Mouse (Mus musculus) embryonic facial prominence, embryonic 15.5 days (tissue): ENCODE results near the gene Dpf2. TPM values are rescaled to one million over a fixed set of nuclear protein-coding genes. Genes with fewer than 3 reads are reported as not detected.

ENCODE experiments used
- ATAC-seq: fragments of 200-750 bp; cut with Nextera tagmentation; 2 replicates; pipeline ENCODE4 v1.8.0; 2017; ENCODE audit warnings: low read depth, moderate TSS enrichment; ENCODE audit not compliant: insufficient number of reproducible peaks, low FRiP score, low TSS enrichment
- H3K27ac ChIP-seq: fragments of 300-500 bp; sonication (generic); replicated peaks from 2 replicates; pipeline ENCODE4 v1.5.1; 2015; ENCODE audit warnings: mild to moderate bottlenecking, inconsistent platforms
- H3K27me3 ChIP-seq: fragments of 300-500 bp; sonication (generic); 2 replicates; pipeline ENCODE4 v1.6.1; 2015; ENCODE audit warnings: inconsistent platforms
- H3K36me3 ChIP-seq: fragments of 300-500 bp; sonication (generic); 2 replicates; pipeline ENCODE4 v1.6.1; 2015; ENCODE audit warnings: mild to moderate bottlenecking, inconsistent platforms
- H3K4me1 ChIP-seq: fragments of 300-500 bp; sonication (generic); 2 replicates; pipeline ENCODE4 v1.6.1; 2015; ENCODE audit warnings: inconsistent platforms
- H3K4me2 ChIP-seq: fragments of 300-500 bp; sonication (generic); replicated peaks from 2 replicates; pipeline ENCODE4 v1.6.1; 2015; ENCODE audit warnings: mild to moderate bottlenecking, inconsistent platforms
- H3K4me3 ChIP-seq: fragments of 300-500 bp; sonication (generic); replicated peaks from 2 replicates; pipeline ENCODE4 v1.5.1; 2015; ENCODE audit warnings: mild to moderate bottlenecking, inconsistent platforms
- H3K9ac ChIP-seq: fragments of 300-500 bp; sonication (generic); 2 replicates; pipeline ENCODE4 v1.6.1; 2015; ENCODE audit warnings: inconsistent platforms
- H3K9me3 ChIP-seq: fragments of 300-500 bp; sonication (generic); replicated peaks from 2 replicates; pipeline ENCODE4 v1.6.1; 2016; ENCODE audit warnings: inconsistent platforms
- WGBS: fragments of 180-500 bp; shearing (Covaris S2); methylation state at CpG from one replicate; pipeline ENCODE4 v1.1.7; 2015; 5-methylcytosine and 5-hydroxymethylcytosine counted together
- polyA plus RNA-seq: library from polyadenylated mRNA; unstranded; fragments of >200 nt; fragmentation: Nextera tagmentation; extraction: Ambion mirVana; gene quantifications from 2 replicates; pipeline ENCODE4 v1.2.1, GENCODE M21; 2015

Gene Dpf2
- polyA plus RNA-seq, 1 experiment from 2014 or later = 167 TPM

GRCm38 (mm10) chr19:5874969-5875480, 37.8 kb downstream of the Dpf2 start, which contains the start of gene Frmd8:
TSS of gene Frmd8 (minus strand) at chr19:5875274.
- Histone ChIP-seq H3K4me3 (peak within 1 kb of the TSS; percentile 82), H3K9me3 (no peaks in the 10 kb centered on the region), H3K27ac (peak within 1 kb of the TSS; percentile 51), H3K4me1 (peaks cover 59% of the 10 kb centered on the region), H3K36me3 (peaks cover 11% of the 10 kb centered on the region), H3K4me2 (peak within 1 kb of the TSS; percentile 83), H3K9ac (peak within 1 kb of the TSS; percentile 68), H3K27me3 (no peaks in the 10 kb centered on the region)
- peak; percentile 81 for ATAC-seq
- WGBS = under 1% methylated on average over 37 of the region's 37 CpGs

- WGBS = 6% methylated on average over 13 of the region's 13 CpGs
- H3K4me1 ChIP-seq = peaks cover 59% of the 10 kb centered on the region
- H3K36me3 ChIP-seq = peaks cover 16% of the 10 kb centered on the region
Observed at GRCm38 (mm10) chr19:5874391-5874968, 38.3 kb downstream of the Dpf2 start.

GRCm38 (mm10) chr19:5872931-5873556, 39.8 kb downstream of the Dpf2 start:
- Histone ChIP-seq H3K4me1 (peaks cover 51% of the 10 kb centered on the region), H3K27me3 (no peaks in the 10 kb centered on the region), H3K36me3 (peaks cover 31% of the 10 kb centered on the region), H3K9me3 (no peaks in the 10 kb centered on the region), H3K9ac (no peak overlapping the region), H3K4me3 (no peak overlapping the region), H3K27ac (no peak overlapping the region), H3K4me2 (no peak overlapping the region)
- ATAC-seq = no peak
- WGBS = 87% methylated on average over 19 of the region's 19 CpGs

More at GRCm38 (mm10) chr19:5874391-5874968, 38.3 kb downstream of the Dpf2 start:
- Histone ChIP-seq H3K9me3 (no peaks in the 10 kb centered on the region), H3K27me3 (no peaks in the 10 kb centered on the region), H3K9ac (peak overlapping the region; percentile 68), H3K27ac (peak overlapping the region; percentile 51; the same call in 1 of the 2 replicates), H3K4me3 (peak overlapping the region; percentile 82), H3K4me2 (peak overlapping the region; percentile 83)
- ATAC-seq = no peak

GRCm38 (mm10) chr19:5872528-5872927, 40.3 kb downstream of the Dpf2 start:
- no peak overlapping the region for H3K9ac ChIP-seq
- H3K27me3 ChIP-seq = no peaks in the 10 kb centered on the region
- H3K4me2 ChIP-seq = no peak overlapping the region
- H3K4me3 ChIP-seq = no peak overlapping the region
- H3K9me3 ChIP-seq = no peaks in the 10 kb centered on the region
- no peak for ATAC-seq
- H3K27ac ChIP-seq = no peak overlapping the region
- 85% methylated on average over 4 of the region's 4 CpGs for WGBS
- H3K4me1 ChIP-seq = peaks cover 46% of the 10 kb centered on the region
- peaks cover 36% of the 10 kb centered on the region for H3K36me3 ChIP-seq

GRCm38 (mm10) chr19:5871683-5872082, 41.1 kb downstream of the Dpf2 start:
- 47% methylated on average over 6 of the region's 6 CpGs for WGBS

GRCm38 (mm10) chr19:5871273-5871672, 41.5 kb downstream of the Dpf2 start:
- no peaks in the 10 kb centered on the region for H3K9me3 ChIP-seq
- H3K36me3 ChIP-seq = peaks cover 47% of the 10 kb centered on the region
- H3K4me3 ChIP-seq = no peak overlapping the region
- H3K9ac ChIP-seq = peak overlapping the region; percentile 23; the same call in 1 of the 2 replicates
- H3K4me2 ChIP-seq = peak overlapping the region; percentile 17
- 6% methylated on average over 5 of the region's 7 CpGs for WGBS
- H3K4me1 ChIP-seq = peaks cover 43% of the 10 kb centered on the region
- H3K27ac ChIP-seq = peak overlapping the region; percentile 69
- H3K27me3 ChIP-seq = no peaks in the 10 kb centered on the region
- peak; percentile 27; the same call in 1 of the 2 replicates for ATAC-seq

More at GRCm38 (mm10) chr19:5871683-5872082, 41.1 kb downstream of the Dpf2 start:
- Histone ChIP-seq H3K9ac (no peak overlapping the region), H3K4me1 (peaks cover 43% of the 10 kb centered on the region), H3K36me3 (peaks cover 43% of the 10 kb centered on the region), H3K9me3 (no peaks in the 10 kb centered on the region), H3K4me2 (peak overlapping the region; percentile 17; the same call in 1 of the 2 replicates), H3K27ac (peak overlapping the region; percentile 69), H3K4me3 (no peak overlapping the region), H3K27me3 (no peaks in the 10 kb centered on the region)
- ATAC-seq = no peak

- H3K4me3 ChIP-seq = no peak overlapping the region
- 84% methylated on average over 6 of the region's 6 CpGs for WGBS
- peaks cover 78% of the 10 kb centered on the region for H3K36me3 ChIP-seq
- H3K4me2 ChIP-seq = no peak overlapping the region
- H3K9me3 ChIP-seq = no peaks in the 10 kb centered on the region
- H3K27me3 ChIP-seq = no peaks in the 10 kb centered on the region
- no peak overlapping the region for H3K27ac ChIP-seq
- H3K9ac ChIP-seq = no peak overlapping the region
- ATAC-seq = no peak
- H3K4me1 ChIP-seq = peaks cover 24% of the 10 kb centered on the region
Observed at GRCm38 (mm10) chr19:5868096-5868495, 44.7 kb downstream of the Dpf2 start.

- Histone ChIP-seq H3K27ac (no peak overlapping the region), H3K9me3 (no peaks in the 10 kb centered on the region), H3K9ac (no peak overlapping the region), H3K4me3 (no peak overlapping the region), H3K4me1 (no peaks in the 10 kb centered on the region), H3K4me2 (no peak overlapping the region), H3K36me3 (peaks cover 96% of the 10 kb centered on the region), H3K27me3 (no peaks in the 10 kb centered on the region)
- 93% methylated on average over 20 of the region's 20 CpGs for WGBS
- ATAC-seq = no peak
Observed at GRCm38 (mm10) chr19:5864710-5865398, 48.0 kb downstream of the Dpf2 start.

GRCm38 (mm10) chr19:5863776-5864175, 49.0 kb downstream of the Dpf2 start:
- Histone ChIP-seq H3K9me3 (no peaks in the 10 kb centered on the region), H3K9ac (no peak overlapping the region), H3K4me2 (no peak overlapping the region), H3K4me1 (no peaks in the 10 kb centered on the region), H3K36me3 (peaks cover 96% of the 10 kb centered on the region), H3K27me3 (no peaks in the 10 kb centered on the region), H3K27ac (no peak overlapping the region), H3K4me3 (no peak overlapping the region)
- ATAC-seq = no peak
- 95% methylated on average over 5 of the region's 5 CpGs for WGBS

GRCm38 (mm10) chr19:5862335-5863085, 50.3 kb downstream of the Dpf2 start:
- no peaks in the 10 kb centered on the region for H3K9me3 ChIP-seq
- H3K27ac ChIP-seq = no peak overlapping the region
- no peak for ATAC-seq
- H3K9ac ChIP-seq = no peak overlapping the region
- WGBS = 96% methylated on average over 14 of the region's 14 CpGs
- peaks cover 96% of the 10 kb centered on the region for H3K36me3 ChIP-seq
- H3K27me3 ChIP-seq = no peaks in the 10 kb centered on the region
- no peaks in the 10 kb centered on the region for H3K4me1 ChIP-seq
- H3K4me2 ChIP-seq = no peak overlapping the region
- no peak overlapping the region for H3K4me3 ChIP-seq
